In genomic region chr6:142343561-142343960, GRCm38 (mm10) we compare ENCODE assay signal across 10 mouse cellular contexts. TPM values are rescaled to one million over a fixed set of nuclear protein-coding genes. Genes with fewer than 3 reads are reported as not detected.
A peak's percentile ranks its signal among the peaks of the same experiment; 100 is the strongest.
DNase-seq lines count a peak whose midpoint lies in the region; ATAC-seq lines count a peak whose summit lies in the region.
"Had no signal": no experiment of that assay in that cellular context is flagged by ENCODE, and none has a peak within 500 bp of the region (broad histone marks: within the 10 kb centered on the region; RNA-seq: fewer than 3 reads in every experiment).

No protein-coding gene starts in this region.

- no peak overlapping the region for H3K4me3 ChIP-seq in liver, embryonic 11.5 days (ENCODE audit: low read depth, low read length)
- H3K4me3 ChIP-seq in liver, embryonic 13.5 days (replicated peaks), result no peak overlapping the region
- H3K4me3 ChIP-seq: hindbrain, embryonic 15.5 days; neural tube, embryonic 12.5 days had no signal

- DNase-seq in cerebellum, adult 9-10 months, result peak; percentile 39
- no peak for DNase-seq in cerebellum, adult 11-12 months
- DNase-seq in liver (peak; percentile 54), ZHBTc4 (ENCODE audit: low read depth, low spot score) (peak; percentile 53)
- no peak for DNase-seq in liver, embryonic 11.5 days (ENCODE audit: low spot score)
- DNase-seq in liver, embryonic 13.5 days, result peak; percentile 11
- DNase-seq in spleen, postnatal 10 days (ENCODE audit: low spot score in 2 of 2), result peak; percentile 32 to 70

- H3K27ac ChIP-seq in liver, embryonic 11.5 days (ENCODE audit: low read depth, low read length), result no peak overlapping the region
- H3K27ac ChIP-seq in liver, embryonic 13.5 days, result no peak overlapping the region
- H3K27ac ChIP-seq: hindbrain, embryonic 15.5 days; neural tube, embryonic 12.5 days had no signal

- peaks cover 5% of the 10 kb centered on the region; the same call in 1 of the 2 replicates for H3K4me1 ChIP-seq in liver, embryonic 11.5 days (replicated peaks; ENCODE audit: control insufficient read depth, insufficient read depth, low read length)
- peaks cover 20% of the 10 kb centered on the region for H3K4me1 ChIP-seq in liver, embryonic 13.5 days (replicated peaks)
- H3K4me1 ChIP-seq: neural tube, embryonic 12.5 days had no signal

- H3K27me3 ChIP-seq in liver, embryonic 11.5 days (replicated peaks; ENCODE audit: control insufficient read depth, insufficient read depth, low read length), result no peaks in the 10 kb centered on the region
- no peaks in the 10 kb centered on the region for H3K27me3 ChIP-seq in liver, embryonic 13.5 days
- H3K27me3 ChIP-seq: hindbrain, embryonic 15.5 days; neural tube, embryonic 12.5 days had no signal

- no peak overlapping the region for H3K9ac ChIP-seq in liver, embryonic 11.5 days (ENCODE audit: low read depth, low read length)
- H3K9ac ChIP-seq in liver, embryonic 13.5 days, result no peak overlapping the region
- H3K9ac ChIP-seq: hindbrain, embryonic 15.5 days; neural tube, embryonic 12.5 days had no signal

- no peak overlapping the region for H3K4me2 ChIP-seq in liver, embryonic 11.5 days
- H3K4me2 ChIP-seq in liver, embryonic 13.5 days, result no peak overlapping the region
- H3K4me2 ChIP-seq: hindbrain, embryonic 15.5 days; neural tube, embryonic 12.5 days had no signal

- no peaks in the 10 kb centered on the region for H3K36me3 ChIP-seq in liver, embryonic 11.5 days (ENCODE audit: control insufficient read depth, insufficient read depth, low read length)
- 0 out of 2 replicates have a peak, but pooled peaks cover under 1% of the 10 kb centered on the region for H3K36me3 ChIP-seq in liver, embryonic 13.5 days

- H3K9me3 ChIP-seq in liver, embryonic 11.5 days (ENCODE audit: control insufficient read depth, low read length), result no peaks in the 10 kb centered on the region
- H3K9me3 ChIP-seq in liver, embryonic 13.5 days (replicated peaks), result no peaks in the 10 kb centered on the region
- H3K9me3 ChIP-seq: hindbrain, embryonic 15.5 days; neural tube, embryonic 12.5 days had no signal

- no peak for ATAC-seq in liver, embryonic 11.5 days (replicated peaks; ENCODE audit: low FRiP score)
- peak; percentile 30; the same call in 1 of the 2 replicates for ATAC-seq in granulocyte monocyte progenitor cell, adult 5-6 weeks (replicated peaks; ENCODE audit: poor library complexity, severe bottlenecking)
- ATAC-seq in liver, embryonic 13.5 days (ENCODE audit: low read depth), result no peak

- 44% methylated on average over 2 of the region's 2 CpGs for WGBS in liver, embryonic 11.5 days
- WGBS in liver, embryonic 13.5 days (ENCODE audit: insufficient replicate concordance), result 41% methylated on average over 2 of the region's 2 CpGs

RNA-seq across cellular contexts. Expression of gene Pyroxd1, which starts 1.9 kb away (rescaled TPM):
- polyA plus RNA-seq in liver, embryonic 11.5 days (2014; fragmentation: Nextera tagmentation; extraction: Ambion mirVana), result 12.3 and 14.1 TPM in 2 replicates
- total RNA-seq in granulocyte monocyte progenitor cell, adult 5-6 weeks (2014; fragmentation: Nextera tagmentation), result 9.3 and 11.6 TPM in 2 replicates
- total RNA-seq in granulocyte monocyte progenitor cell, adult 5-6 weeks (2017), result 14.0 and 15.3 TPM in 2 replicates
- 5.6 and 7.7 TPM in 2 replicates for polyA plus RNA-seq in liver, embryonic 13.5 days (2015; fragmentation: Nextera tagmentation; extraction: Ambion mirVana)

RNA-seq across cellular contexts. Expression of gene Slco1a5, which starts 20.8 kb away (rescaled TPM):
- polyA plus RNA-seq in liver, embryonic 11.5 days (2014; fragmentation: Nextera tagmentation; extraction: Ambion mirVana), result not detected in 2 replicates
- total RNA-seq in granulocyte monocyte progenitor cell, adult 5-6 weeks (2014; fragmentation: Nextera tagmentation), result not detected in 2 replicates
- not detected in 2 replicates for total RNA-seq in granulocyte monocyte progenitor cell, adult 5-6 weeks (2017)
- not detected in 2 replicates for polyA plus RNA-seq in liver, embryonic 13.5 days (2015; fragmentation: Nextera tagmentation; extraction: Ambion mirVana)

RNA-seq across cellular contexts. Expression of gene Recql, which starts 43.3 kb away (rescaled TPM):
- 33.5 and 37.7 TPM in 2 replicates for polyA plus RNA-seq in liver, embryonic 11.5 days (2014; fragmentation: Nextera tagmentation; extraction: Ambion mirVana)
- total RNA-seq in granulocyte monocyte progenitor cell, adult 5-6 weeks (2014; fragmentation: Nextera tagmentation), result 44.0 and 62.4 TPM in 2 replicates
- total RNA-seq in granulocyte monocyte progenitor cell, adult 5-6 weeks (2017), result 35.8 and 45.6 TPM in 2 replicates
- polyA plus RNA-seq in liver, embryonic 13.5 days (2015; fragmentation: Nextera tagmentation; extraction: Ambion mirVana), result 18.8 and 22.1 TPM in 2 replicates

RNA-seq across cellular contexts. Expression of gene Golt1b, which starts 43.5 kb away (rescaled TPM):
- polyA plus RNA-seq in liver, embryonic 11.5 days (2014; fragmentation: Nextera tagmentation; extraction: Ambion mirVana), result 80.6 and 86.5 TPM in 2 replicates
- 27.1 and 32.9 TPM in 2 replicates for total RNA-seq in granulocyte monocyte progenitor cell, adult 5-6 weeks (2014; fragmentation: Nextera tagmentation)
- total RNA-seq in granulocyte monocyte progenitor cell, adult 5-6 weeks (2017), result 35.3 and 36.2 TPM in 2 replicates
- 47.3 and 53.5 TPM in 2 replicates for polyA plus RNA-seq in liver, embryonic 13.5 days (2015; fragmentation: Nextera tagmentation; extraction: Ambion mirVana)

RNA-seq across cellular contexts. Expression of gene Iapp, which starts 45.3 kb away (rescaled TPM):
- 0.22 TPM in 1 of 2 replicates, not detected in the other for polyA plus RNA-seq in liver, embryonic 11.5 days (2014; fragmentation: Nextera tagmentation; extraction: Ambion mirVana)
- not detected in 2 replicates for total RNA-seq in granulocyte monocyte progenitor cell, adult 5-6 weeks (2014; fragmentation: Nextera tagmentation)
- not detected in 2 replicates for total RNA-seq in granulocyte monocyte progenitor cell, adult 5-6 weeks (2017)
- not detected in 2 replicates for polyA plus RNA-seq in liver, embryonic 13.5 days (2015; fragmentation: Nextera tagmentation; extraction: Ambion mirVana)
- polyA plus RNA-seq: hindbrain, embryonic 15.5 days; neural tube, embryonic 12.5 days had no signal

Comparison
In these comparisons a context has a peak if more than half of its experiments do, and no peak if none do; other contexts are left out.
1. DNase-seq: peak in cerebellum, adult 9-10 months (single experiment), liver (single experiment), ZHBTc4 (single experiment), liver, embryonic 13.5 days (single experiment) and spleen, postnatal 10 days (2 of 2); none in cerebellum, adult 11-12 months (single experiment) and liver, embryonic 11.5 days (single experiment).